Mouse (Mus musculus): Measurements from ENCODE around the gene Ldb1. TPM values are rescaled to one million over a fixed set of nuclear protein-coding genes. Genes with fewer than 3 reads are reported as not detected.
A peak's percentile ranks its signal among the peaks of the same experiment; 100 is the strongest.

Ldb1 gene
- polyA plus RNA-seq, 1 experiment from 2014 or later, result 93.0 TPM

DNA sequence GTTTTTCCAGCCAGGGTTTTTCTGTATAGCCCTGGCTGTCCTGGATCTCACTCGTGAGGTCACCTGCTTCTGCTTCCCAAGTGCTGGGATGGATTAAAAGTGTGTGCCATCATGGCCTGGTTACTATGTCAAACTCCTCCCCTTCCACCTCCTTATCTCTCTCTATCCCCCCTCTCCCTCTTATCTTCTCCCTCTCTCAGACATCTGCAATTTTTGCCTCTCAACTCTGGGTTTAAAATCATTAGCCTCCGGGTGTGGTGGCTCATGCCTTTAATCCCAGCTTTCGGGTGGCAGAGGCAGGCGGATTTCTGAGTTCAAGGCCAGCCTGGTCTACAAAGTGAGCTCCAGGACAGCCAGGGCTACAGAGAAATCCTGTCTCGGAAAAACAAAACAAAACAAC lies 29.3 kb upstream of the Ldb1 start:
- Histone ChIP-seq H3K27me3 (ENCODE audit: control insufficient read depth, insufficient read depth, low read length) (no peaks in the 10 kb centered on the region), H3K4me3 (ENCODE audit: low read depth, low read length) (no peak overlapping the region), H3K4me1 (ENCODE audit: control insufficient read depth, insufficient read depth, low read length) (peaks cover 8% of the 10 kb centered on the region), H3K27ac (ENCODE audit: low read depth, low read length) (no peak overlapping the region), H3K9ac (ENCODE audit: low read length) (no peak overlapping the region), H3K9me3 (ENCODE audit: control insufficient read depth, low read length) (no peaks in the 10 kb centered on the region), H3K4me2 (ENCODE audit: low read depth) (no peak overlapping the region), H3K36me3 (ENCODE audit: control insufficient read depth, insufficient read depth, low read length) (peaks cover 12% of the 10 kb centered on the region)
- DNase-seq (ENCODE audit: low spot score) (no peak), ATAC-seq (ENCODE audit: insufficient read depth, low FRiP score, low TSS enrichment) (no peak)
- 91% methylated on average over 5 of the region's 5 CpGs for WGBS

DNA sequence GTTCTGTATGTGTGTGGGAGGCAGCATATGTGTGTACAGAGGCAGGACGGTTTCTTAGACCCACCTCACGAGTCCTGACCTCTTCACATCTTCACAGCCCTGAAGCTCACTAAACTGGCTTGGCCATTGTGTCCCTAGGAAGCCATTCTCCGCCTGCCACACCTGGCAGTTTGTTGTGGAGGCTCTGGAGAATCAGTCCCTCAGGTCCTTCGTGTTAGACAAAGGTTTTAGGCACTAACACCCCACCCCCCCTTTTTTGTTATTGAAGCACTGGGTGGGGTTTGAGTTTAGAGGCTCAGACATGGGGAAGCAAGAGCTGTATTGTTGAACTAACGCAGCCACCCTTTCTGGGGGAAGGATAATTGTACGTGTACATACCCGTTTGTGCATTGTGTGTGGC lies 28.3 kb upstream of the Ldb1 start:
- WGBS, result 78% methylated on average over 7 of the region's 7 CpGs
- no peaks in the 10 kb centered on the region for H3K9me3 ChIP-seq (ENCODE audit: control insufficient read depth, low read length)
- ATAC-seq (ENCODE audit: insufficient read depth, low FRiP score, low TSS enrichment) (no peak), DNase-seq (ENCODE audit: low spot score) (no peak)
- H3K4me1 ChIP-seq (ENCODE audit: control insufficient read depth, insufficient read depth, low read length), result peaks cover 8% of the 10 kb centered on the region
- H3K36me3 ChIP-seq (ENCODE audit: control insufficient read depth, insufficient read depth, low read length), result peaks cover 13% of the 10 kb centered on the region
- no peaks in the 10 kb centered on the region for H3K27me3 ChIP-seq (ENCODE audit: control insufficient read depth, insufficient read depth, low read length)
- H3K9ac ChIP-seq (ENCODE audit: low read length), result no peak overlapping the region
- H3K4me3 ChIP-seq (ENCODE audit: low read depth, low read length), result no peak overlapping the region
- H3K27ac ChIP-seq (ENCODE audit: low read depth, low read length), result no peak overlapping the region
- no peak overlapping the region for H3K4me2 ChIP-seq (ENCODE audit: low read depth)

DNA sequence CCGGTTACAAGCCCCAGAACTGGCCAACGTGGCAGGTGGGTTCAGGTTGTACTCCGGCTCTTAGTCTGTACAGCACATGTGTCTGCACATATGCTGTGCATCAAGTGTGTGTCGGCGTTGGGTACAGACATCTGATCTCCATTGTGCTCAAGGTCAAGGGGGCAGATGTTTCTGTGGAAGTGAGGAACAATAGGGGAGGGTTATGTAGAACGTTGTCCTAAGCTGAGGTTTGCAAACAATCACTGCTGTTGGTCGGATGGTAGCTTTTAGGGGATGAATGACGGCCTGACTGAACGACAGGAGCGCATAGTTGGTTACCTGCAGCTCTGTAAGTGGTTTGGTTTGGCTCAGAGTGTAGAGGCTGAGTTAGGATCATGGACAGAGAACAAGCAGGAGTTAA lies 23.0 kb upstream of the Ldb1 start:
- no peaks in the 10 kb centered on the region for H3K9me3 ChIP-seq (ENCODE audit: control insufficient read depth, low read length)
- no peak overlapping the region for H3K27ac ChIP-seq (ENCODE audit: low read depth, low read length)
- DNase-seq (ENCODE audit: low spot score) (no peak), ATAC-seq (ENCODE audit: insufficient read depth, low FRiP score, low TSS enrichment) (no peak)
- H3K4me2 ChIP-seq (ENCODE audit: low read depth), result no peak overlapping the region
- no peak overlapping the region for H3K4me3 ChIP-seq (ENCODE audit: low read depth, low read length)
- no peak overlapping the region for H3K9ac ChIP-seq (ENCODE audit: low read length)
- H3K36me3 ChIP-seq (ENCODE audit: control insufficient read depth, insufficient read depth, low read length), result peaks cover 40% of the 10 kb centered on the region
- 80% methylated on average over 10 of the region's 10 CpGs for WGBS
- no peaks in the 10 kb centered on the region for H3K27me3 ChIP-seq (ENCODE audit: control insufficient read depth, insufficient read depth, low read length)
- H3K4me1 ChIP-seq (ENCODE audit: control insufficient read depth, insufficient read depth, low read length), result no peaks in the 10 kb centered on the region

DNA sequence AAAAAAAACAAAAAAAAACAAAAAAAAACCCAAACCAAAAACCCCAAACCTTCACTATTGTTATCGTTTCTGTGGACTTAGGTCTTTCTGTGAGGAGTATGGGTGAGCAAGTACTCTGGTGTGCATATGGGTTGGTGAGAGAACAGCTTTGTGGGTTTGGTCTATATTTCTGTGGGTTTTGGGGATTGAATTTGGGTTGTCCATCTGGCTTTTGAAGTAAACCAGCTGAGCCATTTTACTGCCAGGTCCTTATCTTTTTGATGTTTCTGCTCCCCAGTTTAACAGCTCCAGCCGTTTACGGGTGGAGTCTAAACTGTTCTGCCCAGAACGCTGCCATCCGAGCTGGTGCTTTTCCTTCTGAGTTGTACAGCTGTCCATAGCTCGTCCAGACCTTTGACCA lies 15.8 kb upstream of the Ldb1 start:
- DNase-seq (ENCODE audit: low spot score), result no peak
- WGBS, result 78% methylated on average over 6 of the region's 6 CpGs
- H3K4me1 ChIP-seq (ENCODE audit: control insufficient read depth, insufficient read depth, low read length), result peaks cover 10% of the 10 kb centered on the region
- H3K9me3 ChIP-seq (ENCODE audit: control insufficient read depth, low read length), result no peaks in the 10 kb centered on the region
- H3K27ac ChIP-seq (ENCODE audit: low read depth, low read length), result no peak overlapping the region
- no peaks in the 10 kb centered on the region for H3K27me3 ChIP-seq (ENCODE audit: control insufficient read depth, insufficient read depth, low read length)
- no peak overlapping the region for H3K9ac ChIP-seq (ENCODE audit: low read length)
- no peak overlapping the region for H3K4me3 ChIP-seq (ENCODE audit: low read depth, low read length)
- no peak for ATAC-seq (ENCODE audit: insufficient read depth, low FRiP score, low TSS enrichment)
- H3K4me2 ChIP-seq (ENCODE audit: low read depth), result no peak overlapping the region
- peaks cover 32% of the 10 kb centered on the region for H3K36me3 ChIP-seq (ENCODE audit: control insufficient read depth, insufficient read depth, low read length)

DNA sequence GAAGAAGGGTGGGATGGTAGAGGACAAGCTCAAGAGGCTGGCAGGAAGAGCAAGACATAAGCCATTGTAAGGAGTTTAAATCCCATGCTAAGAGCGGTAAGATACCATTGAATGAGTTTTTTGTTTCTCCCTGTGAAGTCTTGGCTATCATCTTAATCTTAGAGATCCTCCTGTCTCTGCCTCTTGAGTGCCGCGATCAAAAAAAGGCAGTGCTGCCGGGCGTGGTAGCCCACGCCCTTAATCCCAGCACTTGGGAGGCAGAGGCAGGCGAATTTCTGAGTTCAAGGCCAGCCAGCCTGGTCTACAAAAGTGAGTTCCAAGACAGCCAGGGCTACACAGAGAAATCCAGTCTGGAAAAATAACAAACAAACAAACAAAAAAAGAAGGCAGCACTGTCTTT lies 13.5 kb upstream of the Ldb1 start:
- WGBS, result 96% methylated on average over 7 of the region's 7 CpGs
- no peak overlapping the region for H3K4me3 ChIP-seq (ENCODE audit: low read depth, low read length)

DNA sequence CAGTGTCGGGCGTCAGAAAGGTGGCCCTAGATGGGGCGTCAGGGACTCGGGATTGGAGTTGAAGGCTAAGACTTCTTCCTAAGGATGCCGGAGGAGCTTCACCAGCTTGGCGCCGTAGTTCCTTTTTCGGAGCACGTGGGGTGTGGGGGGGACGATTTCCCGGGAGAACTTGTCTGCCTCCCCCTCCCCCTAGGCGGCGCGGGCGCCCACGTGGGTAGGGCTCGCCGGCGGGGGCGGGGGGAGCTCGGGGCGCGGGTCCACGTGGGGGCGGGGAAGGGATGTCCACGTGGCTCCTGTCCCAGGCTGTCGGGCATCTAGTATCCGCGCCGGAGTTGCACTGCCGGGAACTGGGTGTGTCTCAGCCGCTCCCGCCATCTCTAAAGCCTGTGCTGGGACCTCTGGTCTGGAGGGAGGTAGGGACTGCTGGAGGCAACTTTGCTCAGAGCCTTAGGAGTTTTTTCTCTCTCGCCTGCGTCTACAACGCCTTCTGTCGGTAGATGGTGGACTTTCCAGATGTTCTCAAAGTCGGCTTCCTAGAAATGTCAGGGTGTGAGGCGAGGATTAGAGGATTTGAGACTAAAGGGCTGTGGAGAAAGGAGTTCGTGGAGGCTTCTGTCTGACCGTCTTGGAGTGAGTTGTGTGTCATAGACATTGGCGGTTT lies 12.1 kb upstream of the Ldb1 start:
- Histone ChIP-seq H3K27me3 (ENCODE audit: control insufficient read depth, insufficient read depth, low read length) (no peaks in the 10 kb centered on the region), H3K36me3 (ENCODE audit: control insufficient read depth, insufficient read depth, low read length) (peaks cover 2% of the 10 kb centered on the region), H3K9me3 (ENCODE audit: control insufficient read depth, low read length) (no peaks in the 10 kb centered on the region), H3K27ac (ENCODE audit: low read depth, low read length) (peak overlapping the region; percentile 76), H3K4me3 (ENCODE audit: low read depth, low read length) (peak overlapping the region; percentile 88), H3K4me1 (ENCODE audit: control insufficient read depth, insufficient read depth, low read length) (peaks cover 10% of the 10 kb centered on the region), H3K9ac (ENCODE audit: low read length) (peak overlapping the region; percentile 88), H3K4me2 (ENCODE audit: low read depth) (peak overlapping the region; percentile 86)
- WGBS, result under 1% methylated on average over 37 of the region's 42 CpGs
- DNase-seq (ENCODE audit: low spot score), result peak; percentile 85
- ATAC-seq (ENCODE audit: insufficient read depth, low FRiP score, low TSS enrichment), result peak; percentile 59

More for the DNA sequence above, 13.5 kb upstream of the Ldb1 start:
- ATAC-seq (ENCODE audit: insufficient read depth, low FRiP score, low TSS enrichment) (no peak), DNase-seq (ENCODE audit: low spot score) (no peak)
- no peak overlapping the region for H3K9ac ChIP-seq (ENCODE audit: low read length)
- H3K36me3 ChIP-seq (ENCODE audit: control insufficient read depth, insufficient read depth, low read length), result peaks cover 15% of the 10 kb centered on the region
- H3K4me2 ChIP-seq (ENCODE audit: low read depth), result no peak overlapping the region
- peaks cover 10% of the 10 kb centered on the region for H3K4me1 ChIP-seq (ENCODE audit: control insufficient read depth, insufficient read depth, low read length)
- H3K9me3 ChIP-seq (ENCODE audit: control insufficient read depth, low read length), result no peaks in the 10 kb centered on the region
- H3K27ac ChIP-seq (ENCODE audit: low read depth, low read length), result no peak overlapping the region
- H3K27me3 ChIP-seq (ENCODE audit: control insufficient read depth, insufficient read depth, low read length), result no peaks in the 10 kb centered on the region

DNA sequence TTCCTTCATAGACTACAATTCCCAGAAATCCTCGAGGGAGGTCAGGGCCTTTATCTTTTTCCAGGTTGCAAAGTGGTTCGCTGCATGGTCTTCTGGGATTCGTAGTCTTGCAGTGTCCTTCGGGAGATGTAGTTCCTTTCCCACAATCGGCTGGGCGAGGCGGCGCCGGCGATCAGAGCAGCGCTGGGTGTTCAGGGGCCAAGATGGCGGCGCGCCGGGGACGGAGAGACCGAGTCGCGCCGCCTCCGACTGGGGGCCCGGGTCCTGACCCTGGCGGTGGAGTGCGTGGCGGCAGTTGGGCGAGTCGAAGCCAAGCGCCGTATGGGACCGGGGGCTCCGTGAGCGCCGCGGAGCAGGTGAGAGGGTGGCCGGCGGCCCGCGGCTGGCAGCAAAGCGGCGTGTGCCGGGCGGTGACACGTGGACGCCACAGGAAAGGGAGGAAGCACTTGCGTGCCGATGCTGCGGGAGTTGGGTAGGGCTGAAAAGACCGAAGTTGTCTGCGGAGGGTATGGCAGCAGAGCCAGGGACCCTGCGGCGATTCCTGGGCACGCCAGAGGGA lies 11.5 kb upstream of the Ldb1 start:
- WGBS, result under 1% methylated on average over 52 of the region's 52 CpGs

DNA sequence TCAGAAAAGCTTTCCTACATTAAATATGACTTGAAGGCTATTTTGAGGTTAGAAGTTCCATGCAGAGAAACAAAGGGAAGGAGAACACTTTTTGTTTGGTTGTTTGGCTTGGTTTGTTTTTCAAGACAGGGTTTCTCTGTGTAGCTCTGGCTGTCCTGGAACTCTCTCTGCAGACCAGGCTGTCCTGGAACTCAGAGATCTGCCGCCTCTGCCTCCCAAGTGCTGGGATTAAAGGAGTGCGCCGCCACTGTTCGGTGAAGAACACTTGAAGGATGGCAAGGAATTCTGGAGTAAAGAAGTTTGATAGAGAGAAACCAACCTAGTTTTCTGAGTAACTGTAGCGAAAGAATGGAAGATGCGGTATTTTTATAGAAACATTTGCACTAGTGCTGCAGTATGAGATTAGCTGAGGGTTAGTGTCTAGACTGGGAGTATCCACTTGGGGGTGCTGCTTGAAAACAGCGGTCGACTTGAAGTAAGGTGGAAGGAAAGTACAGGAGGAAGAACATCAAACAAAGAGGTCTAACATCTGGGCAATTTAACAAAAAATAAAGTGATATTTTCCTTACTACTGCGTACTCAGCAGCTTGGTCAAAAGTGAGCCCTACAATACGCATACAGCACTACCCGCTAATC lies 10.9 kb upstream of the Ldb1 start:
- Histone ChIP-seq H3K4me2 (ENCODE audit: low read depth) (peak overlapping the region; percentile 36), H3K36me3 (ENCODE audit: control insufficient read depth, insufficient read depth, low read length) (no peaks in the 10 kb centered on the region), H3K4me1 (ENCODE audit: control insufficient read depth, insufficient read depth, low read length) (peaks cover 10% of the 10 kb centered on the region), H3K4me3 (ENCODE audit: low read depth, low read length) (peak overlapping the region; percentile 88), H3K27me3 (ENCODE audit: control insufficient read depth, insufficient read depth, low read length) (no peaks in the 10 kb centered on the region), H3K9me3 (ENCODE audit: control insufficient read depth, low read length) (no peaks in the 10 kb centered on the region), H3K27ac (ENCODE audit: low read depth, low read length) (no peak overlapping the region), H3K9ac (ENCODE audit: low read length) (peak overlapping the region; percentile 12)
- ATAC-seq (ENCODE audit: insufficient read depth, low FRiP score, low TSS enrichment) (peak; percentile 70; the same call in 1 of the 2 replicates), DNase-seq (ENCODE audit: low spot score) (no peak)
- 2% methylated on average over 11 of the region's 11 CpGs for WGBS

More for the DNA sequence above, 11.5 kb upstream of the Ldb1 start:
- Histone ChIP-seq H3K27ac (ENCODE audit: low read depth, low read length) (peak overlapping the region; percentile 76), H3K4me3 (ENCODE audit: low read depth, low read length) (peak overlapping the region; percentile 88), H3K4me1 (ENCODE audit: control insufficient read depth, insufficient read depth, low read length) (peaks cover 10% of the 10 kb centered on the region), H3K36me3 (ENCODE audit: control insufficient read depth, insufficient read depth, low read length) (no peaks in the 10 kb centered on the region; the same call in 1 of the 2 replicates), H3K4me2 (ENCODE audit: low read depth) (peak overlapping the region; percentile 86), H3K27me3 (ENCODE audit: control insufficient read depth, insufficient read depth, low read length) (no peaks in the 10 kb centered on the region), H3K9ac (ENCODE audit: low read length) (peak overlapping the region; percentile 88), H3K9me3 (ENCODE audit: control insufficient read depth, low read length) (no peaks in the 10 kb centered on the region)
- DNase-seq (ENCODE audit: low spot score) (peak; percentile 94), ATAC-seq (ENCODE audit: insufficient read depth, low FRiP score, low TSS enrichment) (peak; percentile 91)

DNA sequence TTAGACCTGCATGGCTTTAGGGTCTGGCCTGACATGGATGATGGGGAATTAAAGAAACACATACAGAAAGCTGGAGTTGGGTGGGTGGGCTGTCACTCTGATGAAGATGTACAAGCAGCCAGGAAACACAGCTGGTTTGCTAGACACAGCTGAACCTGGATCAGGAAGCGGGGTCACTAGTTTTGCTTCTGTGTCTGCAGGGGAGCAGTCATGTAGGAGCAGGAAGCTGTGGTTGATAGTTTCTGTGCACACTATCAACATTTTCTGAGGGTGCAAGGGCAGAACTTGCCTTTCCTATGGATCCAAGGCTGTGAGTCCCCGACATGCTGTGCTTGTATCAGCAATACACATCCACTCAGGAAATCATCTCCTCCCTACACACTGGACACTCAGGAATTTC lies 5.4 kb upstream of the Ldb1 start:
- no peak overlapping the region for H3K27ac ChIP-seq (ENCODE audit: low read depth, low read length)
- H3K27me3 ChIP-seq (ENCODE audit: control insufficient read depth, insufficient read depth, low read length), result no peaks in the 10 kb centered on the region
- no peak overlapping the region for H3K4me3 ChIP-seq (ENCODE audit: low read depth, low read length)
- H3K36me3 ChIP-seq (ENCODE audit: control insufficient read depth, insufficient read depth, low read length), result no peaks in the 10 kb centered on the region
- H3K9me3 ChIP-seq (ENCODE audit: control insufficient read depth, low read length), result no peaks in the 10 kb centered on the region
- WGBS, result 87% methylated on average over 2 of the region's 2 CpGs
- peaks cover 4% of the 10 kb centered on the region; the same call in 1 of the 2 replicates for H3K4me1 ChIP-seq (ENCODE audit: control insufficient read depth, insufficient read depth, low read length)
- ATAC-seq (ENCODE audit: insufficient read depth, low FRiP score, low TSS enrichment) (no peak), DNase-seq (ENCODE audit: low spot score) (no peak)
- H3K4me2 ChIP-seq (ENCODE audit: low read depth), result no peak overlapping the region
- no peak overlapping the region for H3K9ac ChIP-seq (ENCODE audit: low read length)

Data from neural tube, embryonic 11.5 days (tissue).